Mouse (Mus musculus) myocyte (in vitro differentiated cells): ENCODE results near the gene Foxp2. TPM values are rescaled to one million over a fixed set of nuclear protein-coding genes. Genes with fewer than 3 reads are reported as not detected.

Experiments used
- H3K27me3 ChIP-seq: one replicate; pipeline ENCODE4 v1.6.1; 2011; ENCODE audit not compliant: control insufficient read depth, insufficient read depth, insufficient read length
- H3K36me3 ChIP-seq: one replicate; pipeline ENCODE4 v1.6.1; 2011; ENCODE audit not compliant: control insufficient read depth, insufficient read depth
- H3K4me2 ChIP-seq: one replicate; pipeline ENCODE4 v1.6.1; 2011; ENCODE audit warnings: low read depth, control low read depth
- H3K4me3 ChIP-seq: one replicate; pipeline ENCODE4 v1.5.1; 2011; ENCODE audit warnings: mild to moderate bottlenecking, control low read depth, moderate library complexity
- H3K79me2 ChIP-seq: one replicate; pipeline ENCODE4 v1.6.1; 2011; ENCODE audit not compliant: control insufficient read depth, insufficient read depth
- H3ac ChIP-seq: one replicate; pipeline ENCODE4 v1.6.1; 2011; ENCODE audit not compliant: control insufficient read depth, insufficient read length
- CEBPB ChIP-seq: IDR thresholded peaks from 2 replicates; pipeline ENCODE4 v1.6.1; 2011; ENCODE audit warnings: mild to moderate bottlenecking, moderate library complexity; ENCODE audit not compliant: poor library complexity, insufficient read depth, severe bottlenecking
- E2F4 ChIP-seq: IDR thresholded peaks from one replicate; pipeline ENCODE4 v1.6.1; 2011; ENCODE audit warnings: mild to moderate bottlenecking, control low read depth, moderate library complexity; ENCODE audit not compliant: insufficient read depth
- MAX ChIP-seq: IDR thresholded peaks from one replicate; pipeline ENCODE4 v1.6.1; 2011; ENCODE audit warnings: low read depth, mild to moderate bottlenecking, control low read depth
- MYOD1 ChIP-seq, 3 experiments: IDR thresholded peaks; one replicate each; pipeline ENCODE4 v1.6.1; 2011; ENCODE audit warnings: control low read depth in 2 of 3, low read depth in 2 of 3, mild to moderate bottlenecking in 2 of 3, moderate library complexity in 1 of 3; ENCODE audit not compliant: insufficient read length in 2 of 3, control insufficient read depth in 1 of 3
- MYOG ChIP-seq, 3 experiments: IDR thresholded peaks; one replicate each; pipeline ENCODE4 v1.6.1; 2011; ENCODE audit warnings: control low read depth in 2 of 3, low read depth in 2 of 3, mild to moderate bottlenecking in 2 of 3; ENCODE audit not compliant: insufficient read length in 2 of 3, control insufficient read depth in 1 of 3, insufficient read depth in 1 of 3
- POLR2A ChIP-seq: IDR thresholded peaks from one replicate; pipeline ENCODE4 v1.6.1; 2011; ENCODE audit warnings: low read depth, mild to moderate bottlenecking, control low read depth, moderate library complexity; ENCODE audit not compliant: insufficient read length
- POLR2AphosphoS2 ChIP-seq: IDR thresholded peaks from one replicate; pipeline ENCODE4 v1.6.1; 2011; ENCODE audit warnings: low read depth, control low read depth; ENCODE audit not compliant: insufficient read length
- REST ChIP-seq: IDR thresholded peaks from one replicate; pipeline ENCODE4 v1.6.1; 2011; ENCODE audit warnings: mild to moderate bottlenecking, control low read depth, moderate library complexity; ENCODE audit not compliant: insufficient read depth, insufficient read length
- SRF ChIP-seq: IDR thresholded peaks from one replicate; pipeline ENCODE4 v1.6.1; 2011; ENCODE audit warnings: low read depth; ENCODE audit not compliant: control insufficient read depth, insufficient read length
- TCF12 ChIP-seq: IDR thresholded peaks from one replicate; pipeline ENCODE4 v1.6.1; 2011; ENCODE audit warnings: mild to moderate bottlenecking, control low read depth; ENCODE audit not compliant: poor library complexity, insufficient read depth, severe bottlenecking
- TCF3 ChIP-seq: IDR thresholded peaks from one replicate; pipeline ENCODE4 v1.6.1; 2011; ENCODE audit warnings: low read depth, control low read depth; ENCODE audit not compliant: insufficient read length
- USF1 ChIP-seq: IDR thresholded peaks from one replicate; pipeline ENCODE4 v1.6.1; 2011; ENCODE audit warnings: low read depth, mild to moderate bottlenecking, control low read depth, moderate library complexity
- polyA plus RNA-seq: library from polyadenylated mRNA; unstranded; fragments of >200 nt; fragmentation: generic; extraction: Trizol; gene quantifications from one replicate; pipeline ENCODE4 v1.2.1, GENCODE M21; 2012; ENCODE audit warnings: missing spikeins

Foxp2 gene
- polyA plus RNA-seq, 1 experiment: not detected

- Histone ChIP-seq H3K36me3 (no peaks in the 10 kb centered on the region), H3K79me2 (no peaks in the 10 kb centered on the region), H3K4me3 (no peak overlapping the region), H3ac (no peak overlapping the region), H3K4me2 (no peak overlapping the region), H3K27me3 (no peaks in the 10 kb centered on the region)
- no peak for TF ChIP-seq SRF
- TF ChIP-seq TCF3: no peak
- no peak for TF ChIP-seq REST
- no peak for TF ChIP-seq TCF12
- TF ChIP-seq MAX: no peak
- no peak for TF ChIP-seq POLR2AphosphoS2
- no peak for TF ChIP-seq MYOD1 (IDR thresholded peaks at IDR 0.05; ENCODE audit: control insufficient read depth in 1 of 3, insufficient read length in 2 of 3, low read depth in 2 of 3)
- no peak for TF ChIP-seq POLR2A
- TF ChIP-seq E2F4: no peak
- TF ChIP-seq MYOG (IDR thresholded peaks at IDR 0.05; ENCODE audit: control insufficient read depth in 1 of 3, insufficient read depth in 1 of 3, insufficient read length in 2 of 3, low read depth in 2 of 3): no peak
Observed at GRCm38 (mm10) chr6:14952731-14953130, 51.6 kb downstream of the Foxp2 start.

- H3K4me3 ChIP-seq: no peak overlapping the region
- no peaks in the 10 kb centered on the region for H3K79me2 ChIP-seq
- TF ChIP-seq MYOD1 (IDR thresholded peaks at IDR 0.05; ENCODE audit: control insufficient read depth in 1 of 3, insufficient read length in 2 of 3, low read depth in 2 of 3): no peak
- no peak for TF ChIP-seq TCF12
- TF ChIP-seq MYOG (IDR thresholded peaks at IDR 0.05; ENCODE audit: control insufficient read depth in 1 of 3, insufficient read depth in 1 of 3, insufficient read length in 2 of 3, low read depth in 2 of 3): no peak
- no peak for TF ChIP-seq E2F4
- TF ChIP-seq USF1: no peak
- TF ChIP-seq POLR2AphosphoS2: no peak
- TF ChIP-seq REST: no peak
- no peak for TF ChIP-seq SRF
- TF ChIP-seq MAX: no peak
- TF ChIP-seq TCF3: no peak
- no peak for TF ChIP-seq POLR2A
- TF ChIP-seq CEBPB: no peak
- no peaks in the 10 kb centered on the region for H3K27me3 ChIP-seq
- no peak overlapping the region for H3K4me2 ChIP-seq
- H3ac ChIP-seq: no peak overlapping the region
- no peaks in the 10 kb centered on the region for H3K36me3 ChIP-seq
Observed at GRCm38 (mm10) chr6:14977042-14977441, 75.9 kb downstream of the Foxp2 start.

- no peak for TF ChIP-seq CEBPB
- Histone ChIP-seq H3K36me3 (no peaks in the 10 kb centered on the region), H3K4me3 (no peak overlapping the region), H3K4me2 (no peak overlapping the region), H3K79me2 (no peaks in the 10 kb centered on the region), H3ac (no peak overlapping the region), H3K27me3 (no peaks in the 10 kb centered on the region)
Observed at GRCm38 (mm10) chr6:14978201-14978600, 77.1 kb downstream of the Foxp2 start.

- Histone ChIP-seq H3K27me3 (no peaks in the 10 kb centered on the region), H3K4me2 (no peak overlapping the region), H3K79me2 (no peaks in the 10 kb centered on the region), H3ac (no peak overlapping the region), H3K36me3 (no peaks in the 10 kb centered on the region), H3K4me3 (no peak overlapping the region)
- TF ChIP-seq MYOG (IDR thresholded peaks at IDR 0.05; ENCODE audit: control insufficient read depth in 1 of 3, insufficient read depth in 1 of 3, insufficient read length in 2 of 3, low read depth in 2 of 3): no peak
- TF ChIP-seq POLR2A: no peak
- no peak for TF ChIP-seq MAX
- TF ChIP-seq POLR2AphosphoS2: no peak
- no peak for TF ChIP-seq E2F4
- no peak for TF ChIP-seq REST
Observed at GRCm38 (mm10) chr6:15008113-15008512, 107.0 kb downstream of the Foxp2 start.

GRCm38 (mm10) chr6:15028488-15028887, 127.3 kb downstream of the Foxp2 start:
- H3K4me2 ChIP-seq: no peak overlapping the region
- H3K27me3 ChIP-seq: no peaks in the 10 kb centered on the region
- H3K79me2 ChIP-seq: no peaks in the 10 kb centered on the region
- no peaks in the 10 kb centered on the region for H3K36me3 ChIP-seq
- H3K4me3 ChIP-seq: no peak overlapping the region
- no peak overlapping the region for H3ac ChIP-seq
- TF ChIP-seq REST (no peak), CEBPB (no peak), POLR2AphosphoS2 (no peak), POLR2A (no peak), USF1 (no peak), SRF (no peak), MYOD1 (IDR thresholded peaks at IDR 0.05; ENCODE audit: control insufficient read depth in 1 of 3, insufficient read length in 2 of 3, low read depth in 2 of 3) (no peak), E2F4 (no peak)
